Mouse (Mus musculus): ENCODE results near the gene Mtmr12.

- TF ChIP-seq CTCF (IDR thresholded peaks at IDR 0.05; ENCODE audit: low read depth, low read length) (no peak), POLR2A (IDR thresholded peaks at IDR 0.05; ENCODE audit: borderline replicate concordance, low read depth, low read length) (no peak)
Measured at GRCm38 (mm10) chr15:12227355-12227754, 22.5 kb downstream of the Mtmr12 start.
